Mouse (Mus musculus) heart, adult 2 months (tissue): ENCODE measurements at regions not wholly inside any gene's neighbourhood (a gene's known extent, or its start where the extent isn't known, plus 50 kb on each side); places are given as distances from the start of the nearest gene placed in this dataset.

Experiments
- CTCF ChIP-seq: fragments of 200-600 bp; IDR thresholded peaks from 2 replicates; pipeline ENCODE4 v1.8.1; 2022; ENCODE audit warnings: antibody characterized with exemption, mild to moderate bottlenecking, moderate library complexity
- EP300 ChIP-seq: fragments of 200-500 bp; IDR thresholded peaks from 2 replicates; pipeline ENCODE4 v1.6.1; 2011; ENCODE audit warnings: low read depth, low read length, control low read depth; ENCODE audit not compliant: insufficient read depth
- POLR2A ChIP-seq: fragments of 200-500 bp; IDR thresholded peaks from 2 replicates; pipeline ENCODE4 v1.6.1; 2011; ENCODE audit warnings: mild to moderate bottlenecking, low read depth, low read length, control low read depth; ENCODE audit not compliant: insufficient read depth

GRCm38 (mm10) chr11:111820356-111820755 is 754.4 kb downstream of the Kcnj2 start:
- TF ChIP-seq POLR2A: no peak
- TF ChIP-seq CTCF: no peak
- TF ChIP-seq EP300: no peak
